Mouse (Mus musculus) megakaryocyte, adult 5-6 weeks (primary cell): ENCODE measurements around the gene Ruvbl2. TPM values are rescaled to one million over a fixed set of nuclear protein-coding genes. Genes with fewer than 3 reads are reported as not detected.
"Not testable (repeated sequence)": the region's sequence is repeated elsewhere in the genome, so short reads cannot be mapped to it uniquely, and the experiment has no call there.

ENCODE experiments used
- ATAC-seq: 2 replicates; pipeline ENCODE4 v1.8.0; 2016; ENCODE audit warnings: mild to moderate bottlenecking, inconsistent platforms; ENCODE audit not compliant: poor library complexity, severe bottlenecking
- total RNA-seq, 2 experiments: library from RNA; stranded (forward) in 1 of 2; stranded (reverse) in 1 of 2; fragments of 153-499, 151-499 nt in 1 of 2; fragments of 221-1000, 200-1000 nt in 1 of 2; gene quantifications; 2 replicates each; pipeline versions ENCODE4 v1.2.3 to v1.2.4; 2015 to 2017

The Ruvbl2 gene
- total RNA-seq (2015) = 48.6 and 51.6 TPM in 2 replicates
- total RNA-seq (2017) = 52.9 and 60.2 TPM in 2 replicates

DNA sequence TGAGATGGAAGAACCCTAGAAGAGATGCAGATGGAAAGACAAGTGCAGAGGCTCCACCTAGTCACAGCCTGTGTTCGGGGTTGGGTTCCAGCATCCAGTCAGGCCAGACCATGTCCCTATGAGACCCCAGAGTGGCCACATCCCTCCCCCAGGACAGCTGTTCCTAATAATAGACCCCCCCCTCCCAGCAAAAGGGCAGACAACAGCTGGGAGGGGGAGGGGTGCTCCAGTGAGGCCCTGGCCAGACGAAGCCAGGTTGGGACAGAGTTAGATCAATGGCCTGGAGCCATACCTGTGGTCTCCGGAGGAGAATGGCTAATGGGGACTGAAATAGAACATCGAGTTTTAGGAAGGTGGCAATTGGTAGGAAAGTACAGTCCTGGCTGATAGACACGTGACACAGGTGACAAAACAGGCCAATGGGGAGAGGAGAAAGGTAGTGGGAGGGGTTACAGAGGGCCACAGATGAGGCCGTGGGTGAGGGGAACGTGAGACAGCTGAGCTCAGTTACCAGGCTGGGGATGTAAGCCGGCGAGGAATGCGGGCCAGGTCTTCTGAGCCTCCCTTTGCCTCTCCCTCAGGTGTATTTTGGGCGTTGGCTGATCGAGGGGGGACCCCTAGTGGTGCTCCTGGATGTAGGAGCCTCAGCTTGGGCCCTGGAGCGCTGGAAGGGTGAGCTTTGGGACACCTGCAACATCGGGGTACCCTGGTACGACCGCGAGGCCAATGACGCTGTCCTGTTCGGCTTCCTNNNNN, at the start of gene Ruvbl2:
TSS of gene Ruvbl2 (minus strand) at position 576 of the 756 bp plus-strand sequence.
- no peak for ATAC-seq

GRCm38 (mm10) chr7:45486761-45487415, 49.0 kb upstream of the Ruvbl2 start, which contains the start of gene Gm45808:
Gene Gm45808, minus strand, starts transcription at chr7:45486811.
- no peak for ATAC-seq

- ATAC-seq = no peak
These were observed 48.3 kb upstream of the Ruvbl2 start for GRCm38 (mm10) chr7:45486158-45486557.

GRCm38 (mm10) chr7:45484985-45485384, 47.1 kb upstream of the Ruvbl2 start:
- not testable (repeated sequence) for ATAC-seq

GRCm38 (mm10) chr7:45482166-45482565, 44.3 kb upstream of the Ruvbl2 start:
- ATAC-seq = no peak

- peak; percentile 87 for ATAC-seq
These were observed 43.6 kb upstream of the Ruvbl2 start, which contains the start of gene Tulp2 for GRCm38 (mm10) chr7:45481374-45481927. Gene Tulp2, plus strand, starts transcription at chr7:45481877.

GRCm38 (mm10) chr7:45480310-45480709, 42.4 kb upstream of the Ruvbl2 start:
- ATAC-seq = not testable (repeated sequence)

- no peak for ATAC-seq
These were observed 40.9 kb upstream of the Ruvbl2 start for GRCm38 (mm10) chr7:45478774-45479173.

GRCm38 (mm10) chr7:45477003-45477402, 39.1 kb upstream of the Ruvbl2 start:
- peak; percentile 73 for ATAC-seq

DNA sequence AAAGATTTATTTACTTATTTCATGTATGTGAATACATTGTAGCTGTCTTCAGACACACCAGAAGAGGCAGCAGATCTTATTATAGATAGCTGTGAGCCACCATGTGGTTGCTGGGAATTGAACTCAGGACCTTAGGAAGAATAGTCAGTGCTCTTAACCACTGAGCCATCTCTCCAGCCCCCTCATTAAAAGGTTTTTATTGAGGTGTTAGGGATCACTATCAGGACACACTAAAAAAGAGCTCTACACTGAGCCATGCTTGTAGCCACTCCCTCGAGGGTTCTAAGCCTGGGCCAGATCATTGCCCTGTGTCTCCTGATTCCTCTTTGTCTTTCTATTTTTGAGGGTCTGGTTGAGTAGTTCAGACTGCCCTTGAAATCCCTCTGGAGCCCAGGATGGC, 38.6 kb upstream of the Ruvbl2 start:
- ATAC-seq = no peak

DNA sequence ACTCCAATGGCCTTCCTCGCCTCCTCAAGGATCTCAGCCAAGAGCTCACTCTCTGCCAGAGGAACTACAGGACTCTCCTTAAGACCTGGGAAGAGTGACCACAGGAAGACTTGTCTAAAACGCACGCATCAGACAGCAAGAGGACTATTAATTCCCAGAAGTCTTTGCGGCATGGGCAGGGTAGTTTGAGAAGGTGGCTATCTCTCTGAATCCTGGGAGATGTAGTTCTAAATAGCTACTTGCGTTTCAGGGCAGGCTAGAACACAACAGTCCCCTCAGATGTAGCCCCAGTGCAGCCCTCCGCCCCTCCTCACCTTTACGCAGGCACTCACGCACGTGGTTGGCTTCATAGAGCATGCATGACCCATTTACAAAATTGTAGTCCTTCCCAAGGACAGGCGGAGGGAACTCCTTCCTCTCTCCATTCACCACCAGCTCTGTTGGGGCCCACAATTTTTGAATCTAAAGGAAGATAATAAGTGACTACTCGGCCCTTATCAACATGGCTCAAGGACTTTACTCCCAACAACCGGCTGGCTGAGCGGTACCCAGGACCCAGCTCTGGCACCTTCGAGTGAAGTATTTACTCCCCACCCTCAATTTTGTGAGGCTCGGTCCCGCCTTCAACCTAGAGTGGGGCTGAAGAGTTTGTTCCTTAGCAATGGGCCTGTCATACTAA, 37.5 kb upstream of the Ruvbl2 start:
- ATAC-seq = no peak

GRCm38 (mm10) chr7:45470869-45471268, 33.0 kb upstream of the Ruvbl2 start:
- peak; percentile 62 for ATAC-seq

DNA sequence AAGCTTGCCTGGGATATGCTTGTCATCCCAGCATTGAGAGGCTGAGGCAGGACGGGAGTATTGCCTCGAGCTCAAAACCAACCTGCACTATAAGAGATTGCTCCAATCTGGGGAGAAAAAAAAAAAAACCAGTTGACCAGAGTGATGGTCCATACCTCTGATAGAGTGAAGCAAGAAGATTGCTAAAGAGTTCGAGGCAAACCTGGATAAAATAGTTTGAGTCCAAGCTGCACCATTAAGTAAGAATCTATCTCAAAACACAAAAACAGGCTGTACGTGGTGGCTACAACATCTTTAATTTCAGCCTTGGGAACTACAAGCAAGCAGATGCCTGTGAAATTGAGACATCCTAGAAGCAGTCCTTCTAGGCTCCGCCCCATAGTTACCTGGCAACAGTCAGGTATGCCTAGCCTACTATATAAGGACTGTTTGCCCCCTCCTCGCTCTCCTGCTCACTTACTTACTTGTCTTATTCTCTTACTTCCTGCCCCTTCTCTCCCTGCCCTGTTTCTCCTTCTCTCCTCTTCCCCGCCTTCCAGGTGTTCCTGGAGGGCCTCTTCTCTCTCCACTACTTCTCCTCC, 29.3 kb upstream of the Ruvbl2 start:
- peak; percentile 22; the same call in 1 of the 2 replicates for ATAC-seq

DNA sequence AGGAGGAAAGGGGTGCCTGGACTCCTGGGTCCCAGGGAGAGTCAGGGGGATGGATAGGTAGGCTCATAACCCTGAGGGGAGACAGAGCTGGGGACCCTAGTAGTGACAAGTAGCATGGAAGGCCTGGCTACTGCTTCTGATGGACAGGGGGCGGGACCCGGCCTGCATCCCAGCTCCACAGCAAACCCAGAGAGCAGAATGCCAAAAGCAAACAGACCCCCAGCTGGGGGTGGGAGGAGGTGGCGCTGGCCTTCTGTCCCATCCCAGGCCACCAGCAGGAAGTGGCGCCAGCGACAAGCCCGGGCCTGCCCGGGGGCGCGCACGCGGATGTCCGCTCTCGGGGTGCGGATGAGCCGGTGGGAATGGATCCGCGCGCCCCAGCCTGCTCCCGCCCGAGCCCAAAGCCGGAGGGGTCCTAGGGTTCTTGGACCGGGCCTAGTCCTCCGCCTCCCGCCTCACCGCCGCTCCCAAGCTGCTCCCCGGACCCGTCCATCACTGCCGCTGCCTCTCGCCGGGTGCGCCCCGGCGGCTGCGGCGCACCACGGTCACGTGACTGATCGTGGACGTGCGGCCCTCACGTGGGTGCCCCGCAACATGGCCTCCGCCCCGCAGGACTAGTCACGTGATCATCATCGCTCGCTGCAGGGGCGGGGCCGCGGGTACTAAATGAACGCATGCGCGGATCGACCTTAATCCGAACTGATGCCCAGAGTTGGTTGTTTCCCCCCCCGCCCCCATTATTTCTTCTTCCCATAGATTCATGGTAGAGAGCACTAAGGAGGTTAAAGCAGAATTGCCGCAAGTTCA, 28.6 kb upstream of the Ruvbl2 start, which contains the start of gene Bax:
TSS of gene Bax (minus strand) at position 616 of the 807 bp plus-strand sequence.
- ATAC-seq = peak; percentile 92

DNA sequence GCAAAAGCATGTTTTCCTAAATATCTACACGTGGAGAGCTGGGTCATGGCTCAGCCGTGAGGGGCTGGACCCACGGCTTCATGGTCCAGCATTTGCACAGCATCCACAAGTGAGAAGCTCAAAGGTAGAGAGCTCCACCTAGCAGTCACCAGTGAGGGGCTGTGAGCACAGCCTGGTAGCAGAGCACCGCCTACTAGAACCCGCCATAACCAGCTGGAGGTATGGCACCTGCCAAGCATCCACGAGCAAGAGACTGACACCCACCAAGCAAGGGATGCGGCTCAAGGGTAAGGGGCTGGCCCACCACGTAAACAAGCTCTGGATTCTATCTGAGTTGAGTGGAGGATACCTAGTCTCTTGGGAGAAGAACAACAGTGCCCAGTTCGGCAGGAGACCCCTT, 27.7 kb upstream of the Ruvbl2 start:
- ATAC-seq = no peak

GRCm38 (mm10) chr7:45465112-45465511, 27.2 kb upstream of the Ruvbl2 start:
- ATAC-seq = no peak

DNA sequence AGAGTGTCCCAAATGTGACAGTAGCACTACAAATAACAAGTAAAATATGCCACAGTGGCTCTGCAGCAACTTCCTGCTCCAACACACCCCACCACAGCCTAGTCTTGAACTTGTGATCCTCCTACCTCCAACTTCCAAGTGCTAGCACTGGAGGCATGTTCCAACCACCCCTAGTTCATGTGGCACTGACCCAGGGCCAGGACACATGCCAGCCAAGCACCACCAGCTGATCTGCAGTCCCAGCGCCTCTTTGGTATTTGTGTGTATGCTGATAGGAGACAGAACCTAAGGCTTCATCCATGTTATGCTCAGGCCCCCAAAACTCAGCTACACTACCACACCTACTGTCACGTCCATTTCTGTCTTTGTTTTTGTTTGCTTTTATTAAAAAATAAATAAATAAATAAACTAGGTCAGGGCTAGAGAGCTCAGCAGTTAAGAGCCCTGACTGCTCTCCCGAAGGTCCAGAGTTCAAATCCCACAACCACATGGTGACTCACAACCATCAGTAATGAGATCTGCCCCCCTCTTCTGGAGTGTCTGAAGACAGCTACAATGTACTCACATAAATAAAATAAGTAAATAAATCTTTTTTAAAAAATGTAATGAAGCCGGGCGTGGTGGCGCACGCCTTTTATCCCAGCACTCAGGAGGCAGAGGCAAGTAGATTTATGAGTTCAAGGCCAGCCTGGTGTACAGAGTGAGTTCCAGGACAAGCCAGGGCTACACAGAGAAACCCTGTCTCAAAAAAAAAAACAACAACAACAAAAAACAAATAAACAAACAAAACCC, 26.3 kb upstream of the Ruvbl2 start:
- no peak for ATAC-seq

DNA sequence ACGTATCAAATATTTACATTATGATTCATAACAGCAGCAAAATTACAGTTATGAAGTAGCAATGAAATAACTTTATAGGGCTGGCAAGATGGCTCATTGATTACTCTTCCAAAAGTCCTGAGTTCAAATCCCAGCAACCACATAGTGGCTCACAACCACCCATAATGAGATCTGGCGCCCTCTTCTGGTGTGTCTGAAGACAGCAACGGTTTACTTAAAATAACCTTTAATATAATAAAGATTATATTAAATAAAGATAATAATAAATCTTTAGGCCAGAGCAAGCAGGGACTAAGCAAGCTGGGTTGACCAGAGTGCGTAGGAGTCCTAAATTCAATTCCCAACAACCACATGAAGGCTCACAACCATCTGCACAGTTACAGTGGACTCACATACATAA, 25.0 kb upstream of the Ruvbl2 start:
- ATAC-seq = not testable (repeated sequence)

DNA sequence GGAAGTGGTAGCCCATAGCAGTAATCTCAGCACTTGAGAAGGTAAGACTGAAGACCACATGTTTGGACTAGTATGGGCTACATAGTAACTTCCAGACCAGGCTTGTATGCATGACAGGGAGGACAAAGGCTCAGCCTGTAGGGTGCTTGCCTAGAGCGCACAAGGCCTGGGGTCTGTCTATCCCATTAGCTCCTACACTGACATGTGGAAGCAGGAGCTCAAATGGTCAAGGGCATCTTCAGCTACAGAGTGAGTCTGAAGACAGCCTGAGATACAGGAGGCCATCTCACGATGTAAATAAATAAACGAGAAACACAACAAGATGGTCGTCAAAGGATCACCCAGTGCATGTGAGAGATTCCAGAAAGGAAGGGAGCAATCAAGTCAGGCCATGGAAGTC, 24.4 kb upstream of the Ruvbl2 start:
- ATAC-seq = no peak
